Mouse (Mus musculus): ENCODE measurements at regions not wholly inside any gene's neighbourhood (a gene's known extent, or its start where the extent isn't known, plus 50 kb on each side); places are given as distances from the start of the nearest gene placed in this dataset.

DNA sequence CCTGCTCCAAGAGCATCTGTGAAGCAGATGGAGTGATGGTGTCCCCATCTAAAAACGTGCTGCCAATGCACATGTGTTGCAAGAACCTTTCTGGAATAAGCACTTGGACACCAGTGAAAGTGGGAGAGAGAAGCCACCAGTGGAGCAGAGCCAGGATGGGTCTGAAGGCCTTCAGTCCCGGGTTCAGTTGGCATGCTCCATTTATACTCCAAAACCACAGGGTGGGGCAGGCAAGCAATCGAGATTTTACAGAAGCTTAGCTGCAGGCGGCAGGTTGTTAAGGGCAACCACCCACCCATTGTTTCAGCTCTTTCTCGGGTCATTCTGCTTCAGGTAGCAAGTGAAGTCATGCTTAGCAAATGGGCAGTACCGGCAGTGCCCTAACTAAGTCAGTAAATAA, 51.8 kb upstream of the Sv2b start:
- no peak for TF ChIP-seq GATA1 (IDR thresholded peaks at IDR 0.05; ENCODE audit: borderline replicate concordance, low read length)
- Histone ChIP-seq H3K4me1 (peaks cover 13% of the 10 kb centered on the region), H3K27me3 (replicated peaks) (peaks cover 7% of the 10 kb centered on the region), H3K9me3 (0 out of 2 replicates have a peak, but pooled peaks cover 2% of the 10 kb centered on the region), H3K36me3 (replicated peaks; ENCODE audit: low read length) (no peaks in the 10 kb centered on the region), H3K4me3 (replicated peaks) (no peak overlapping the region)

DNA sequence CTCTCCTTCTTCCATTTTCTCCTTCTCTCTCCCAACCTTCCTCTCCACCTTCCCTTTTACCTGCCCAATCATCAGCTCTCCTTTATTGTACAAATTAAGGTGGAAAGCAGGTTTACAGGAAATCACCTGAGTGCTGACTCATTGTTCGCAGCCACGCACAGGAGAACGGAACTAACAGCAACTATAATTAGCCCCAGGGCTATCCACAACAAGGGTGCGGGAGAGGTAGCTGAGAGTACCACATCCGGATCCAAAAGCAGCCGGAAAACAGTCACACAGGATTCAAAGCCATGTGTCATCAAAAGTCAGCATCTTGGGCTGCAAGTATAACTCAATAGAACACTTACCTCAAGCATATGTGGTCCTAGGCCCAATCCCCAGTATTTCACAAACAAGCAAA, 53.5 kb upstream of the Sv2b start:
- H3K4me1 ChIP-seq = peaks cover 21% of the 10 kb centered on the region
- H3K4me3 ChIP-seq (replicated peaks) = no peak overlapping the region
- peaks cover 10% of the 10 kb centered on the region for H3K27me3 ChIP-seq (replicated peaks)
- no peaks in the 10 kb centered on the region for H3K36me3 ChIP-seq (replicated peaks; ENCODE audit: low read length)
- 0 out of 2 replicates have a peak, but pooled peaks cover 2% of the 10 kb centered on the region for H3K9me3 ChIP-seq
- no peak for TF ChIP-seq FLI1 (IDR thresholded peaks at IDR 0.05; ENCODE audit: low read length)
- no peak for TF ChIP-seq GATA1 (IDR thresholded peaks at IDR 0.05; ENCODE audit: borderline replicate concordance, low read length)

DNA sequence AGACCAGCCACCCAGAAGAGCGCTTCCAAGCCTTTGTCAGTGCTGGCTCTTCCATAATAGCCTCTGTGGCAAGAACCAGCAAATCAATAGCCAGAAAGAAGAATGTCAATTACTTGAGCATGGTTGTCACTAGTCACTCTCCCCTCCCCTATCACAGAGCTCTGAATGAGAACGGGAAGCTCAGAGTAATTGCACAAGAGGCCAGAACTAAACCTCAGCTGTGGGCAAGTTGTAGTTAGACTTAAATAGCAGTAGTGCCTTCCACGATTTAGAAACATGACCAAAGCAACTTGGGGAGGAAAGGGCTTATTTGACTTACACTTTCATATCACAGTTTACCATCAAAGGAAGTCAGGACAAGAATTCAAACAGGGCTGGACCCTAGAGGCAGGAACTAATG, 56.4 kb upstream of the Sv2b start:
- H3K4me3 ChIP-seq (replicated peaks) = no peak overlapping the region
- H3K36me3 ChIP-seq (replicated peaks; ENCODE audit: low read length) = no peaks in the 10 kb centered on the region
- TF ChIP-seq FLI1 (IDR thresholded peaks at IDR 0.05; ENCODE audit: low read length) = no peak
- no peak for TF ChIP-seq GATA1 (IDR thresholded peaks at IDR 0.05; ENCODE audit: borderline replicate concordance, low read length)
- H3K9me3 ChIP-seq = 0 out of 2 replicates have a peak, but pooled peaks cover 2% of the 10 kb centered on the region
- peaks cover 29% of the 10 kb centered on the region for H3K4me1 ChIP-seq
- peaks cover 14% of the 10 kb centered on the region for H3K27me3 ChIP-seq (replicated peaks)

DNA sequence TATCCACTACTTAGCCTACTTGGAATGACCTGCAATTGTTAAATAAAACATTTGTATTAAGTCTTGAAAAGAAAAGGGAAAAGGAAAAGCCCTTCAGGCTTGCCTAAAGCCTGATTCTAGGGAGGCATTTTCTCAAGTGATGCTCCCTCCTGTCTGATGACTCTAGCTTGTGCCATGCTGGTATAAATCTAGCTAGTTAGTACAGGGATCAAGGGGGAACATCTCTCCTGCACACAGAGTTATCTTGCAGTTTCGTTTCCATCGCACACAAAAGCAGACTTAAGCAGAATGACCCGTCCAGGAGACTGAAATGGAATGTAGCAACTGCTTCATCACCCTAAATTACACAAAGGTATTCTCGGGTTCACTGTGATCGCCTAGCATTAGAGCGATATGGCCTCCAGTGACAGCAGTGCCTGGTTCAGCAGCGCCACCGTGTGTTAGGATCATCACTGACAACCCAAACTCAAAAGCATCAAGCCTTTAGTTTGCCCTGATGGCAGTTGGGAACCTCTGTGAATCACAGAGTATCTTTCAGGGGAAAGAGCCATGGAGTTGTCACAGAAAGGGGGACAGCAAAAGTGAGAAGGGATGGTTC, 57.3 kb upstream of the Sv2b start:
- TF ChIP-seq FLI1 (IDR thresholded peaks at IDR 0.05; ENCODE audit: low read length) (no peak), GATA1 (IDR thresholded peaks at IDR 0.05; ENCODE audit: borderline replicate concordance, low read length) (no peak)
- H3K4me1 ChIP-seq = peaks cover 38% of the 10 kb centered on the region
- H3K27me3 ChIP-seq (replicated peaks) = peaks cover 14% of the 10 kb centered on the region
- no peaks in the 10 kb centered on the region for H3K36me3 ChIP-seq (replicated peaks; ENCODE audit: low read length)
- H3K9me3 ChIP-seq = 0 out of 2 replicates have a peak, but pooled peaks cover 2% of the 10 kb centered on the region
- H3K4me3 ChIP-seq (replicated peaks) = peak overlapping the region; percentile 77

DNA sequence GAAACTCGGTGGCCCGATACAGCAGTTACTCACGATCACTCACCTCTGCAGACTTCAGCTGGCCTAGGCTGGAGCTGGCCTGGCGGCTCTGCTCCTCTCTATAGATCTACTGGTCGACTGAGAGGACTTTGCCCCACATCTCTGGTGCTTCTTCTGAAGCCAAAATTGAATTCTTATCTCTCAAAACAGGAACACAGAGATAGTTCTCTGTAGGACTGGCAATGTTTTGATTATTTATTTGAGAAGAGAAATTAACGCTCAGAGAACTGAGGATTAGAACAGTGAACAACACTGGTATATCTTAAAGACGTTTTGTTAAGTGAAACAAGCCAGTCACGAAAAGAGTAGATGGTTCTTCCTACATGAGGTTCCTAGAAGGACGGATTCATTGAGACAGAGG, 59.3 kb upstream of the Sv2b start:
- H3K36me3 ChIP-seq (replicated peaks; ENCODE audit: low read length) = no peaks in the 10 kb centered on the region
- no peaks in the 10 kb centered on the region for H3K9me3 ChIP-seq
- H3K4me3 ChIP-seq (replicated peaks) = no peak overlapping the region
- H3K4me1 ChIP-seq = peaks cover 51% of the 10 kb centered on the region
- TF ChIP-seq FLI1 (IDR thresholded peaks at IDR 0.05; ENCODE audit: low read length) (no peak), GATA1 (IDR thresholded peaks at IDR 0.05; ENCODE audit: borderline replicate concordance, low read length) (no peak)
- peaks cover 13% of the 10 kb centered on the region for H3K27me3 ChIP-seq (replicated peaks)

DNA sequence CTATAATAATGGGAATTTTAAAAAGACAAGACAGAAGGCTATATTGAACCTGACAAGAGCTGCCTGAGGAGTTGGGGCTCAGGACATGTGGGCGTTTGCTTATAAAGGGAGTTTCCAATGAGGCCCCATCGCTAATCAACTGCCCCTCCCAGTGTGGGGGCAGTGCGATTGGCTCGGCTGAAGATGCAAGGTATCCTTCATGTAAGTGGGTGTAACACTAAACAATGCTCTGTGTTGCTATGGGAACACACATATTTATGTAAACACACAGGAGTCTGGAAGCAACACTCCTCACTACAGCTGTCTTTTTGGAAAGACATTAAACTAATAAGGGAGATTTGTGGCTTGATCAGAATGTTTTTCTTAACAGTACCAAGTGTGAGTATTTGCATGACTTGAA, 60.3 kb upstream of the Sv2b start:
- TF ChIP-seq FLI1 (IDR thresholded peaks at IDR 0.05; ENCODE audit: low read length) = no peak
- TF ChIP-seq GATA1 (IDR thresholded peaks at IDR 0.05; ENCODE audit: borderline replicate concordance, low read length) = no peak
- Histone ChIP-seq H3K4me1 (peaks cover 55% of the 10 kb centered on the region), H3K4me3 (replicated peaks) (no peak overlapping the region), H3K27me3 (replicated peaks) (peaks cover 11% of the 10 kb centered on the region), H3K36me3 (replicated peaks; ENCODE audit: low read length) (peaks cover 2% of the 10 kb centered on the region), H3K9me3 (peaks cover 2% of the 10 kb centered on the region; the same call in 1 of the 2 replicates)

DNA sequence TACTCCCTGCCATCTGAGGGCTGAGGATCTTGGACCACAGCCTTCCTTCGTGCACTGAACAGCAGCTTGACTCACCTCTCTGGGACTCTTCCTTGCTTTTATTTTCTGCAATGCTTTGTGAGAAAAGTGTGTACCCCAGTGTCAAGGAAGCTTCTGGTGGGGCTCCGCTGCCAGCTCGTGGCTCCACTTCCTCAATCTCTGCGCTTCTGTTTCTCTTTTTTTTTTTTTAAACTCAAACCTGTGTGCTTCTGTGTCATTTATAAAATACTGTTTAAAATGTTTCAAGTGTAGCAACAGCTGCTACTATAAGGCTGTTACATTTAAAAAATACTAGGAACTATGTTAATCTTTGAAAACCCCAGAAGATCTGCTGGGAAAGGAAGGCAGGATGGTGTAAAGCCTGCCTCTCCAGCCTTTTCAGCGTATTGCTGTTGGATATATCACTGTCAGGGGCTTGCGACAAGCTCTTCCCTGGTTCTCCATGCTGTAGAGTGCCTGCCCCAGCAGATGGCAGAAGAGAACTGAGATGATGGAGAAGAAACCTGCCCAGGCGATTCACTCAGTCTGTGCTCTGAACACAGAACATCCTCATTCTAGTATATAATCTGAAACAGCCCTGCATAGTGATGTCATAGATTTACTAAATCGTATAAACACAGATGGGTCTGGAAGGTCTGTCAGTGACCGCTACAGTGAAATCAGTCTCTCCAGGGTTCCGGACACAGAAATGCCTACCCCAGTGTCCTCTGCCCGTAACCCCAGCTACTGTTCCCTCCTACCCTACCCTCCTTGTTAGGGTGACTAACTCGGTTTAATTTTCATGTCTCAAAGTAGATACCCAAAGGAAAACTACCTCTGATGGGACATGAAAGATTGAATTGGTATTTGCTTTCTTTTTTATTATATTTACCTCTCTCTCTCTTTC, 61.8 kb upstream of the Sv2b start:
- peaks cover 9% of the 10 kb centered on the region for H3K36me3 ChIP-seq (replicated peaks; ENCODE audit: low read length)
- H3K9me3 ChIP-seq = peaks cover 9% of the 10 kb centered on the region
- no peak for TF ChIP-seq FLI1 (IDR thresholded peaks at IDR 0.05; ENCODE audit: low read length)
- no peak for TF ChIP-seq GATA1 (IDR thresholded peaks at IDR 0.05; ENCODE audit: borderline replicate concordance, low read length)
- H3K4me1 ChIP-seq = peaks cover 56% of the 10 kb centered on the region
- H3K27me3 ChIP-seq (replicated peaks) = peaks cover 7% of the 10 kb centered on the region
- H3K4me3 ChIP-seq (replicated peaks) = peak overlapping the region; percentile 84

DNA sequence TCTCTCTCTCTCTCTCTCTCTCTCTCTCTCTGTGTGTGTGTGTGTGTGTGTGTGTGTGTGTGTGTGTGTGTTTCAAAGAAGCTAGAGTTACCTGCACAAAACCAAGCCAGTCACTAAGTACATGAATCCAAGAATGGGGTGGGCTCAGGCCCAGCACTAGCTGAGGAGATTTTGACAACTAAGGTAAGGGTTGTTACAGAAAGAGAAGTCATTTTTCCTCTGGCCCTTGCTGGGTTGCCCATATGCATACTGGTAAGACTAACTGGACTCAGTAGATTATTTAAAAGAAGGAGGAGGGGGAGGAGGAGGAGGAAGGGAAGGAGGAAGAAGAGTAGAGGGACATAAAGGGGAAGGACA, 62.4 kb upstream of the Sv2b start:
- TF ChIP-seq GATA1 (IDR thresholded peaks at IDR 0.05; ENCODE audit: borderline replicate concordance, low read length) (no peak), FLI1 (IDR thresholded peaks at IDR 0.05; ENCODE audit: low read length) (no peak)
- peak overlapping the region; percentile 84 for H3K4me3 ChIP-seq (replicated peaks)

DNA sequence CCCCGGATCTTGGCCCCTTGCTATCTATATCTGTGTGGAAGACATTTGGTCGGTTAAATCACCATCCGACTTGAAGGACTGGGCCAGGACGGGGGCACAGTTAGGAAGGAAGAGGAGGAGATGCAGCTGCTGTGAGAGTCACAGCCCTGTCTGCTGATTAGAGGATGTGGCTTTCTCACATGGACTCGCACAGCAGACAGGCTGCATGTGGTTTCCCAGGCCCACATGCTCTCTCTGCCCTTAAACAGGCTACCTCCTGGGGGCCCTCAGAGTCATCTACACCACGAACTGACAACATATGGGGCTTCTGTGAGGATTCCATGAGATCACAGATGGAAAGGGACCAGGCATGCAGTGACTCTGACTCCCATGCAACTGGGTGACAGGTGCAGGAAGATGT, 62.9 kb upstream of the Sv2b start:
- Histone ChIP-seq H3K9me3 (peaks cover 9% of the 10 kb centered on the region), H3K36me3 (replicated peaks; ENCODE audit: low read length) (peaks cover 9% of the 10 kb centered on the region), H3K4me1 (peaks cover 47% of the 10 kb centered on the region), H3K27me3 (replicated peaks) (peaks cover 5% of the 10 kb centered on the region), H3K4me3 (replicated peaks) (peak overlapping the region; percentile 80)
- TF ChIP-seq FLI1 (IDR thresholded peaks at IDR 0.05; ENCODE audit: low read length) (no peak), GATA1 (IDR thresholded peaks at IDR 0.05; ENCODE audit: borderline replicate concordance, low read length) (no peak)

More for the DNA sequence above, 62.4 kb upstream of the Sv2b start:
- Histone ChIP-seq H3K27me3 (replicated peaks) (peaks cover 5% of the 10 kb centered on the region), H3K36me3 (replicated peaks; ENCODE audit: low read length) (peaks cover 9% of the 10 kb centered on the region), H3K4me1 (peaks cover 50% of the 10 kb centered on the region), H3K9me3 (peaks cover 9% of the 10 kb centered on the region)

DNA sequence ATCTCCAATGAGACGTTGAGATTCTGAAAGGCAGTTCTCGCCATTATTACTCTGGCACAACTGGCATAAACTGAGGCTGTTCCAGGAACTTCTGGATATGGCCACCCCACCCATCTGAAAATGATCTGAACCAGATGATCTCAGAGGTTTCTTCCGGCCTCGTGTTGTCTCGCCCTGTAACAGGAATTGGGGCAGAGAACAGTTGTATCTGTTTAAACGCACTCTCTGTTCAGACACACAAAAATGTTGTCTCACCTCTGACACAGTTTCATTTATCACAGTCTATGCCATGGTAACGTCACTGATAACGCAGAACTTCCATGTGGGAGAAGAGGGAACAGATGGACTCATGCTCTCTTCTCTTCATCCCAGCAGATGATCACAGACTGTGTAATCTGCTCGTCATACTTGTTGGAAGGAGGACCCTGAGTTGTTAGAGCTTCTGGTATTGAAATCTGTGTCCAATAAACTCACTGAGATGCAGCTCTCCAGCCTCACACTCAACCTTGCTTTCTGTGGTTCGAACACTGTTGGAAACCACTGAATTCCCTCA, 63.9 kb upstream of the Sv2b start:
- TF ChIP-seq GATA1 (IDR thresholded peaks at IDR 0.05; ENCODE audit: borderline replicate concordance, low read length) (no peak), FLI1 (IDR thresholded peaks at IDR 0.05; ENCODE audit: low read length) (no peak)
- H3K36me3 ChIP-seq (replicated peaks; ENCODE audit: low read length) = peaks cover 9% of the 10 kb centered on the region
- H3K4me1 ChIP-seq = peaks cover 47% of the 10 kb centered on the region
- peaks cover 5% of the 10 kb centered on the region for H3K27me3 ChIP-seq (replicated peaks)
- H3K4me3 ChIP-seq (replicated peaks) = no peak overlapping the region
- peaks cover 9% of the 10 kb centered on the region for H3K9me3 ChIP-seq

All from megakaryocyte, embryonic 14.5 days (primary cell).